8 mouse cellular contexts compared by ENCODE assay signal in genomic region chr4:118265557-118265956, GRCm38 (mm10). TPM values are rescaled to one million over a fixed set of nuclear protein-coding genes. Genes with fewer than 3 reads are reported as not detected.
DNase-seq lines count a peak whose midpoint lies in the region; ATAC-seq and TF ChIP-seq lines count a peak whose summit lies in the region.

No protein-coding gene starts in this region.

- H3K36me3 ChIP-seq in hindbrain, embryonic 16.5 days (ENCODE audit: control insufficient read depth, insufficient read depth, low read length): peaks cover 11% of the 10 kb centered on the region
- H3K36me3 ChIP-seq in midbrain, postnatal 0 days (ENCODE audit: insufficient read depth, low read length): peaks cover 17% of the 10 kb centered on the region

- no peaks in the 10 kb centered on the region for H3K27me3 ChIP-seq in hindbrain, embryonic 16.5 days (replicated peaks; ENCODE audit: control insufficient read depth, insufficient read depth, low read length)
- H3K27me3 ChIP-seq in midbrain, postnatal 0 days (ENCODE audit: insufficient read depth, low read length): no peaks in the 10 kb centered on the region

- peak; percentile 23 to 47 for DNase-seq in layer of hippocampus, adult 18-20 months (ENCODE audit: low spot score in 2 of 2)
- no peak for DNase-seq in layer of hippocampus, postnatal 14 days (ENCODE audit: low spot score in 2 of 2)
- DNase-seq in embryo, embryonic 10.5 days (ENCODE audit: low spot score): peak; percentile 47
- peak; percentile 58 for DNase-seq in midbrain, postnatal 0 days (ENCODE audit: low spot score)
- no peak for DNase-seq in gastrocnemius, postnatal 4 days (ENCODE audit: low spot score in 2 of 2)
- no peak for DNase-seq in B cell, adult 2 months
- no peak for DNase-seq in urinary bladder, postnatal 25 days (ENCODE audit: low spot score)

- H3K9ac ChIP-seq in hindbrain, embryonic 16.5 days (ENCODE audit: low read depth, low read length): peak overlapping the region; percentile 47
- H3K9ac ChIP-seq in midbrain, postnatal 0 days (replicated peaks; ENCODE audit: low read length, poor library complexity, severe bottlenecking): peak overlapping the region; percentile 44

- 24% methylated on average over 15 of the region's 15 CpGs for WGBS in hindbrain, embryonic 16.5 days
- WGBS in midbrain, postnatal 0 days: 27% methylated on average over 15 of the region's 15 CpGs

- H3K4me1 ChIP-seq in hindbrain, embryonic 16.5 days (ENCODE audit: control insufficient read depth, insufficient read depth, low read depth, low read length): peaks cover 45% of the 10 kb centered on the region
- H3K4me1 ChIP-seq in midbrain, postnatal 0 days (ENCODE audit: insufficient read depth, low read length): peaks cover 27% of the 10 kb centered on the region

- peak overlapping the region; percentile 25; the same call in 1 of the 2 replicates for H3K4me2 ChIP-seq in hindbrain, embryonic 16.5 days (ENCODE audit: low read length)
- H3K4me2 ChIP-seq in midbrain, postnatal 0 days (ENCODE audit: low read depth, low read length, poor library complexity, severe bottlenecking): peak overlapping the region; percentile 16; the same call in 1 of the 2 replicates

- no peaks in the 10 kb centered on the region for H3K9me3 ChIP-seq in hindbrain, embryonic 16.5 days (ENCODE audit: control insufficient read depth, low read length)
- H3K9me3 ChIP-seq in midbrain, postnatal 0 days (ENCODE audit: low read length): no peaks in the 10 kb centered on the region

- peak overlapping the region; percentile 77 for H3K27ac ChIP-seq in hindbrain, embryonic 16.5 days (ENCODE audit: low read depth, low read length)
- H3K27ac ChIP-seq in midbrain, postnatal 0 days (ENCODE audit: low read depth, low read length): peak overlapping the region; percentile 62

- H3K4me3 ChIP-seq in hindbrain, embryonic 16.5 days (ENCODE audit: low read length): no peak overlapping the region
- no peak overlapping the region for H3K4me3 ChIP-seq in midbrain, postnatal 0 days (ENCODE audit: low read depth, low read length)

- no peak for ATAC-seq in hindbrain, embryonic 16.5 days
- no peak for ATAC-seq in midbrain, postnatal 0 days (ENCODE audit: low FRiP score)

- no peak for TF ChIP-seq CTCF in midbrain, postnatal 0 days (IDR thresholded peaks at IDR 0.05)

RNA-seq across cellular contexts. Expression of gene Ptprf, which starts 25.6 kb away (rescaled TPM):
- 10 to 100 TPM; 67.6 to 77.5 TPM for total RNA-seq in layer of hippocampus, adult 18-20 months (2021)
- total RNA-seq in layer of hippocampus, postnatal 14 days (2021): 100 to 1,000 TPM; 106 to 112 TPM
- polyA plus RNA-seq in hindbrain, embryonic 16.5 days (2015; fragmentation: Nextera tagmentation; extraction: Ambion mirVana): 71.7 and 88.1 TPM in 2 replicates
- total RNA-seq in midbrain, postnatal 0 days (2014; rRNA removed): 160 and 186 TPM in 2 replicates
- polyA plus RNA-seq in midbrain, postnatal 0 days (2015; fragmentation: Nextera tagmentation; extraction: Ambion mirVana): 46.4 and 48.1 TPM in 2 replicates
- 10 to 100 TPM; 28.9 to 30.0 TPM for total RNA-seq in gastrocnemius, postnatal 4 days (2021)

Comparison
In these comparisons a context has a peak if more than half of its experiments do, and no peak if none do; other contexts are left out.
1. DNase-seq: peak in layer of hippocampus, adult 18-20 months (2 of 2), embryo, embryonic 10.5 days (single experiment) and midbrain, postnatal 0 days (single experiment); none in layer of hippocampus, postnatal 14 days (0 of 2), gastrocnemius, postnatal 4 days (0 of 2), B cell, adult 2 months (0 of 2) and urinary bladder, postnatal 25 days (single experiment).